Mouse (Mus musculus): Measurements from ENCODE around the gene Ckap5.

- TF ChIP-seq CTCF (IDR thresholded peaks at IDR 0.05; ENCODE audit: borderline replicate concordance, insufficient read depth, low read length) (no peak), POLR2A (IDR thresholded peaks at IDR 0.05; ENCODE audit: low read depth, low read length) (no peak)
Observed at GRCm38 (mm10) chr2:91655388-91655787, 128.8 kb downstream of the Ckap5 start.

Data from embryonic fibroblast, embryonic 13.5 days (primary cell).